Mouse (Mus musculus) intestine, embryonic 15.5 days (tissue): ENCODE measurements around the gene Slx4. TPM values are rescaled to one million over a fixed set of nuclear protein-coding genes. Genes with fewer than 3 reads are reported as not detected.
A peak's percentile ranks its signal among the peaks of the same experiment; 100 is the strongest.
"Not testable (repeated sequence)": the region's sequence is repeated elsewhere in the genome, so short reads cannot be mapped to it uniquely, and the experiment has no call there.

Experiments used
- ATAC-seq: fragments of 200-750 bp; cut with Nextera tagmentation; 2 replicates; pipeline ENCODE4 v1.8.0; 2017; ENCODE audit warnings: moderate TSS enrichment, moderate library complexity
- H3K27ac ChIP-seq: fragments of 300-500 bp; sonication (generic); 2 replicates; pipeline ENCODE4 v1.5.1; 2015; ENCODE audit warnings: mild to moderate bottlenecking, inconsistent platforms
- H3K27me3 ChIP-seq: fragments of 300-500 bp; sonication (generic); replicated peaks from 2 replicates; pipeline ENCODE4 v1.6.1; 2015; ENCODE audit warnings: inconsistent platforms
- H3K36me3 ChIP-seq: fragments of 300-500 bp; sonication (generic); 2 replicates; pipeline ENCODE4 v1.6.1; 2015; ENCODE audit warnings: inconsistent platforms
- H3K4me1 ChIP-seq: fragments of 300-500 bp; sonication (generic); replicated peaks from 2 replicates; pipeline ENCODE4 v1.6.1; 2015; ENCODE audit warnings: inconsistent platforms
- H3K4me2 ChIP-seq: fragments of 300-500 bp; sonication (generic); replicated peaks from 2 replicates; pipeline ENCODE4 v1.6.1; 2015; ENCODE audit warnings: mild to moderate bottlenecking, inconsistent platforms
- H3K4me3 ChIP-seq: fragments of 300-500 bp; sonication (generic); replicated peaks from 2 replicates; pipeline ENCODE4 v1.5.1; 2015; ENCODE audit warnings: inconsistent platforms
- H3K9ac ChIP-seq: fragments of 300-500 bp; sonication (generic); 2 replicates; pipeline ENCODE4 v1.6.1; 2015; ENCODE audit warnings: inconsistent platforms
- H3K9me3 ChIP-seq: fragments of 300-500 bp; sonication (generic); 2 replicates; pipeline ENCODE4 v1.6.1; 2016; ENCODE audit warnings: inconsistent platforms
- WGBS: fragments of 180-500 bp; shearing (Covaris S2); methylation state at CpG from one replicate; pipeline ENCODE4 v1.1.7; 2015; 5-methylcytosine and 5-hydroxymethylcytosine counted together
- polyA plus RNA-seq: library from polyadenylated mRNA; unstranded; fragments of >200 nt; fragmentation: Nextera tagmentation; extraction: Ambion mirVana; gene quantifications from 2 replicates; pipeline ENCODE4 v1.2.1, GENCODE M21; 2015

Gene Slx4
- polyA plus RNA-seq, 1 experiment from 2014 or later: 12.5 TPM

DNA sequence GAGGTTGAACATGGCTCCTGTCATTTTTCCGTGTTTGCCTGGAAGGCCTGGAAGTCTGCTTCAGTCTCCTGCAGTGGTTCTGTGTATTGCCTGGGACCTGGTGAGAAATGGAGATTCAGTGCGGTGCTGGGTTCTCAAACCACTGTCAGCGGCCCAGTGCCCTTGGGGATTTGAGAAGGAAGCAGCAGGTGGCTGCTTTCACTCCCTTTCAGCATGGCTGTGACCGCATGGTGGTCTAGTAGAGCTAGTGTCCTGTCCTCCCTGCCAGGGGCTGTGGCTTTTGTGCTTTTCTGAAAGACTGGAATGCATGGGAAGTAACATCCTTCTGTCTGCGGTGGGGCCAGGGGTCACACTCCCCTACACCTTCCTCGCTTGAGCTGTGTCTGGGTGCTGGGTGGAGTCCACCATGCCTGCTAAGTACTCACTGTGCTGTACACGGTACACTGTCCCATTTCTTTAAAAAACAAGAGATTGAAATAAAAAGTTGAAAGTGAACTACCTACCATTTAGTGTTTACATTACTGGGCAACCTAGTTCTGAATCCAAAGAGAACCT, 20.3 kb downstream of the Slx4 start:
- Histone ChIP-seq H3K27ac (no peak overlapping the region), H3K4me2 (no peak overlapping the region), H3K9me3 (no peaks in the 10 kb centered on the region), H3K4me3 (no peak overlapping the region), H3K27me3 (no peaks in the 10 kb centered on the region), H3K36me3 (peaks cover 79% of the 10 kb centered on the region), H3K9ac (no peak overlapping the region), H3K4me1 (no peaks in the 10 kb centered on the region)
- 86% methylated on average over 7 of the region's 7 CpGs for WGBS
- ATAC-seq: no peak

DNA sequence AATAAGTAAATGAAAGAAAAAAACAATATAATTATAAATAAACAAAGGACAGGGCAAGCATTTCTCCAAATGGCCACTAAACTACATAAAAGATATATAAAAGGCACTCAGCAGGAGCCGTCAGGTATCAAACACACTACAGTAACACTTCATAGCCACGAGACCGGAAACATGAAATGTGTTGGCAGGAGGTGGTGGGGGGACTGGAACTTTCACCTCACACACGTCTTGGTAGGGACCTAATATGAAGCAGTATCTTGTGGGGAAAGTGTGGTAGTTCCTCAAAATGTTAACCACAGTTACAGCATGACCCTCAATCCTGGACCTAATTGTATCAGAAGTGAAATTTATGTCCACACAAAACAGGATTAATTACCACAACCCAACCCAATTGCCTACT, 21.4 kb downstream of the Slx4 start:
- Histone ChIP-seq H3K4me3 (no peak overlapping the region), H3K27ac (no peak overlapping the region), H3K4me2 (no peak overlapping the region), H3K9me3 (no peaks in the 10 kb centered on the region), H3K4me1 (no peaks in the 10 kb centered on the region), H3K27me3 (no peaks in the 10 kb centered on the region), H3K9ac (no peak overlapping the region), H3K36me3 (peaks cover 69% of the 10 kb centered on the region)
- ATAC-seq: no peak
- 90% methylated on average over 4 of the region's 4 CpGs for WGBS

DNA sequence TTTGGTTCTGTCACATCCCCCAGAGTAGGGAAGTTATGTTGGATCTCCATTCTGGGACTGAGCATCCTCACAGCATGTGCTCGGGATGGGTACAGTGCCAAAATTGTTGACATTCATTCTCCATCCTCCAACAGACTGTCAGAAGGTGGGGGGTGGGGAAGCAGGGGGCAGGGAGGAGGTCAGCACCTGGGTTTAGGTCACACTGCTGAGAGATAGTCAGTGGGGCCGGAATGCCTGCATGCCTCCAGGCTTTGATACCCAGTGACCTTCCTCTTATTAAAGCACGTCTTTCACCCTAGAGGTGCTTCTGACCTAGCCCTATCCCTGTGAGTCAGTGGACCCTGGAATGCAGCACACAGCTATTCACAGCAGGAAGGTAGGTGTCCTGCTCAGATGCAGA, 26.9 kb downstream of the Slx4 start:
- H3K9me3 ChIP-seq: no peaks in the 10 kb centered on the region
- no peak for ATAC-seq
- peaks cover 29% of the 10 kb centered on the region for H3K36me3 ChIP-seq
- H3K9ac ChIP-seq: no peak overlapping the region
- 32% methylated on average over 3 of the region's 3 CpGs for WGBS
- H3K4me1 ChIP-seq: 0 out of 2 replicates have a peak, but pooled peaks cover 2% of the 10 kb centered on the region
- no peak overlapping the region for H3K4me2 ChIP-seq
- no peaks in the 10 kb centered on the region for H3K27me3 ChIP-seq
- no peak overlapping the region for H3K4me3 ChIP-seq
- no peak overlapping the region for H3K27ac ChIP-seq

DNA sequence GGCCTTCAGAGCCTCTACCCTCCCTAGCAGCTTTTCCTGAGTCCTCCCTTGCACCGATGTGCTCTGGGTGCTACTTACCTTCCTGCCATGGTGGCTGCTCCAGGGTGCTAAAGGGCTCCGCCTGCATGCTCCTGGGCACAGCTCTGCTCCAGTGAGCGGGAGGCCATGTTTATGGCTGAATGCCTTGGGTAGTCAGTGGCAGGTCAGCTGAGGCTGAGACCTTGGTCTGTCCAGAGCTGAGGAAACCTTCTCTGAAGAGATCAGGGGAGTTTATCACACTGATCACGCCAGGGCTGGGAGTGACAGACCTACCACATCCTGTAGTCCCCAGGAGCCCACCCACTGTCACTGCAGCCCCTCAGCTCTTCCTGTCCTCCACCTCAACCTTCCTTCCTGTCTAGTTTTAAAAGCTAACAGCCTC, 27.3 kb downstream of the Slx4 start, which contains the start of gene Nlrc3:
TSS of gene Nlrc3 (minus strand) at position 382 of the 421 bp plus-strand sequence.
- no peak within 1 kb of the TSS for H3K27ac ChIP-seq
- H3K4me1 ChIP-seq: 0 out of 2 replicates have a peak, but pooled peaks cover 2% of the 10 kb centered on the region
- no peaks in the 10 kb centered on the region for H3K9me3 ChIP-seq
- no peaks in the 10 kb centered on the region for H3K27me3 ChIP-seq
- peaks cover 26% of the 10 kb centered on the region for H3K36me3 ChIP-seq
- WGBS: 61% methylated on average over 4 of the region's 4 CpGs
- H3K4me2 ChIP-seq: no peak within 1 kb of the TSS
- no peak within 1 kb of the TSS for H3K9ac ChIP-seq
- peak; percentile 56 for ATAC-seq
- H3K4me3 ChIP-seq: no peak within 1 kb of the TSS

DNA sequence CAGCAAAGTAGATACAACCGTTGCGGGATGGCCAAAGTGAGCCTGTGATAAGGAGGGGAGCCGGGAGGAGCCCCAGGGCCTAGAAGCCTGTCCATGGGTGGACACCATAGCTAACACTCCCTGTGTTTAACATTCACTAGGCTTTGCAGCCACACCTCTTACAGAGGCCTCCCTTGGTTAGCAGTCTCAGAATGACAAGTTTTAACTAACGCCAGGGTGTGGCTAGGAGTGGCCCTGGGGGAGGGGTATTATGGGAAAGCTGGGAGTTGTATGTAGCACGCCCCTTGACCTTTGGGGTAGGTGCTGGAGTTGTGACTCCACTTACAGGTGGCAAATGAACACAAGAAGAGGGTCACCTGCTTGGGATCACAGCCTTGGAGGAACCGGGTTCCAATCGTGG, 27.9 kb downstream of the Slx4 start:
- no peak overlapping the region for H3K4me3 ChIP-seq
- no peak overlapping the region for H3K27ac ChIP-seq
- H3K9me3 ChIP-seq: no peaks in the 10 kb centered on the region
- 0 out of 2 replicates have a peak, but pooled peaks cover 2% of the 10 kb centered on the region for H3K4me1 ChIP-seq
- no peak overlapping the region for H3K9ac ChIP-seq
- peak; percentile 82 for ATAC-seq
- no peak overlapping the region for H3K4me2 ChIP-seq
- H3K36me3 ChIP-seq: peaks cover 21% of the 10 kb centered on the region
- H3K27me3 ChIP-seq: no peaks in the 10 kb centered on the region
- 73% methylated on average over 7 of the region's 7 CpGs for WGBS

DNA sequence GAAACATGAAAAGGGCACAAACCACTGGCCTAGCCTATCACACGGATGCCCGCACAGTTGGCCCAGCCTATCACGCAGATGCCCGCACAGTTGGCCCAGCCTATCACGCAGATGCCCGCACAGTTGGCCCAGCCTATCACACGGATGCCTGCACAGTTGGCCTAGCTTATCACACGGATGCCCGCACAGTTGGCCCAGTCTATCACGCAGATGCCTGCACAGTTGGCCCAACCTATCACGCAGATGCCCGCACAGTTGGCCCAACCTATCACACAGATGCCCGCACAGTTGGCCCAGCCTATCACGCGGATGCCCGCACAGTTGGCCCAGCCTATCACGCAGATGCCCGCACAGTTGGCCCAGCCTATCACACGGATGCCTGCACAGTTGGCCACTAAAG, 29.1 kb downstream of the Slx4 start:
- WGBS: 91% methylated on average over 19 of the region's 19 CpGs
- H3K4me3 ChIP-seq, H3K36me3 ChIP-seq, H3K9ac ChIP-seq, H3K4me2 ChIP-seq, H3K27ac ChIP-seq, H3K9me3 ChIP-seq, H3K4me1 ChIP-seq, H3K27me3 ChIP-seq, ATAC-seq: not testable (repeated sequence)

DNA sequence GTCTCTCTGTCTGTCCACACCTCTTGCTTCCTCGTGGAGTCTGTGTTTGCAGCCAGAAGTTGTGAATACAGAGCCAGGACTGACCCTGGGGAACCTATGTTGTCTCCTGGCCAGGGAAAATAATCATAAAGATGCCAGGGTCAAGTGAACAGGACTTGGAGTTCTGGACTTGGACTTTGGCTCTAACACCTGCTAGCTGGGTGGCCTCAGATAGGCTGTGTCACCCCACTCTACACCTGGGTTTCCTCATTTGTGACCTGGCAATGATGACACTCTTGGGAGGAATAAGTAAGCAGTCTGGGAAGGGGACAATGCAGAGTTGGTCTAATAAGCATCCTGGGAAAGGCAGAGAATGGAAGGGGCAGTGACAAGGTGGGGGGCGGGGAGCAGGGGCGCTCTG, 38.0 kb downstream of the Slx4 start:
- Histone ChIP-seq H3K27ac (no peak overlapping the region), H3K27me3 (no peaks in the 10 kb centered on the region), H3K36me3 (no peaks in the 10 kb centered on the region), H3K9me3 (no peaks in the 10 kb centered on the region), H3K9ac (no peak overlapping the region), H3K4me3 (no peak overlapping the region), H3K4me1 (no peaks in the 10 kb centered on the region), H3K4me2 (no peak overlapping the region)
- ATAC-seq: peak; percentile 85
- WGBS: 79% methylated on average over 3 of the region's 3 CpGs

DNA sequence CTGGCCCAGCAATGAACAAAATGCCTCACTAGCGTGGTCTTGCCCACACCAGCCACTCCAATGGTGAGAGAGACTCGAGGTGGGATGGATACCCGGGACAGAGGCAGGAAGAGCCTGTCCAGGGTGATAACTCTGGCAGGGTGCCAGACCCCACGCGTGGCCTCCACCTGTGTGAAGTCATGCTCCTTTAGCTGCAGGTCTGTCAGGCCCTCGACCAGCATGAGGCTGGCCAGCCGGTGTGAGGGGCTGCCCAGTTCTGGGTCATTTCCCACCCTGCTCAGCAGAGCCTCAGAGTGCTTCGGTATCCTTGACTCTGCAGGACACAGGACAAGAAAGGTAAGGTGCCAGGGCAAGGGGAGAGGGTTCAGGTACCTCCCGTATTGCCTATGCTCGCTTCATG, 38.6 kb downstream of the Slx4 start:
- H3K27ac ChIP-seq: no peak overlapping the region

DNA sequence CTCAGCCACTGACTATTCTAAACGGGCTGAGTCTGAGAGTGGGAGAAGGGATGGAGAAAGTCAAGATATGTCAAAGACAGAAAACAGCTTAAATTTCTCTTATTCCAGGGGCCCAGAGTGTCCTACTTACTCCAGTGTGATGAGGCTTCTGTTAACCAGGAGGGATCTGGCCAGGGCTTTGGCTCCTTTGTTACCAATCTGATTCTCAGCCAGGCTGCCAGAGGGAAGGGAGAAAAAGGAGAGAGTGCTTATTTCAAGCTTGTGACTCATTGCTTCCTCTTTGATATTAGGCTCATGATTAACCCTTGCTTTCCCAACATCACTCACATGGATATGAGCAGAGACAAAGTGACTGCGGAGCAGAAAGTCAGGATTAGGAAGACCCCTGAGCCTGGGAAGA, 44.3 kb downstream of the Slx4 start:
- no peaks in the 10 kb centered on the region for H3K27me3 ChIP-seq
- no peaks in the 10 kb centered on the region for H3K9me3 ChIP-seq
- no peak overlapping the region for H3K4me2 ChIP-seq
- WGBS: 55% methylated on average over 2 of the region's 2 CpGs
- H3K4me3 ChIP-seq: no peak overlapping the region
- ATAC-seq: no peak
- H3K36me3 ChIP-seq: no peaks in the 10 kb centered on the region
- H3K9ac ChIP-seq: no peak overlapping the region
- H3K4me1 ChIP-seq: no peaks in the 10 kb centered on the region
- no peak overlapping the region for H3K27ac ChIP-seq

More for the DNA sequence above, 38.6 kb downstream of the Slx4 start:
- Histone ChIP-seq H3K9ac (no peak overlapping the region), H3K27me3 (no peaks in the 10 kb centered on the region), H3K9me3 (no peaks in the 10 kb centered on the region), H3K36me3 (no peaks in the 10 kb centered on the region), H3K4me1 (no peaks in the 10 kb centered on the region), H3K4me2 (no peak overlapping the region), H3K4me3 (no peak overlapping the region)
- ATAC-seq: peak; percentile 37
- 74% methylated on average over 10 of the region's 10 CpGs for WGBS

DNA sequence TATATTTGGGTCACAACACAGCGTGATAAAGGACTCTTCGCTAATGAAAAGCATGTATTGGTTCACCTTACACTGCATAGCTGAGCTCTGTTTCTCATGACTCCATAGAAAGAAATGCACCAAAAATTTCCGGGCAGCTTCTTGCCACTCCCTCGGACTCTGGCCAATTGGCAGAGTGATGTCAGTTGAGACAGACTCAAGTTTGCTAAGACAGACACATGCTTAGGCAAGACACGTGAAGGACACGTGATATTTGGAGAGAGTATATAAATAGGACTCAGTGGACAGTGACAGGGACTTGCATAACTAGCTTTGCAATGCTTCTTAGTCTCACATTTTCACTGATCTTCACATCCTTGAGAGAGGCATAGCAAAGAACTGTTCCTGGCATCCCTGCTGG, 47.2 kb downstream of the Slx4 start:
- H3K4me2 ChIP-seq: no peak overlapping the region
- H3K36me3 ChIP-seq: no peaks in the 10 kb centered on the region
- no peaks in the 10 kb centered on the region for H3K4me1 ChIP-seq
- no peaks in the 10 kb centered on the region for H3K9me3 ChIP-seq
- ATAC-seq: no peak
- no peak overlapping the region for H3K4me3 ChIP-seq
- no peak overlapping the region for H3K9ac ChIP-seq
- no peak overlapping the region for H3K27ac ChIP-seq
- H3K27me3 ChIP-seq: no peaks in the 10 kb centered on the region
- 82% methylated on average over 6 of the region's 6 CpGs for WGBS

DNA sequence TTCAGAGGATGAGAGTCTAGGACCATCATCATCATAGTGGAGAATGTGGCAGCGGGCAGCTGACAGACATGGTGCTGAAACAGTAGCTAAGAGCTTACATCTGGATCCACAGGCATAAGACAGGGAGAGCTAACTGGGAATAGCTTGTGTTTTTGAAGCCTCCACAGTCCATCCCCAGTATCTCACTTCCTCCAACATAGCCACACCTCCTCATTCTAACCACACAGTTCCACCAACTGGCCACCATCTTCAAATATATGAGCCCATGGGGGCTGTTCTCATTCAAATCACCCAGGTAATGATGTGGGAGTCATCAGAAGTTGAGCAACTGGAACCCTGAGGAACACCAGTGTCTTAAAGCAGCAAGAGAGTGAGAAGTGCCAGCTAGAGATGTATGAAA, 52.4 kb downstream of the Slx4 start:
- H3K27ac ChIP-seq: no peak overlapping the region
- H3K4me2 ChIP-seq: no peak overlapping the region
- H3K4me3 ChIP-seq: no peak overlapping the region
- H3K9ac ChIP-seq: no peak overlapping the region
- H3K36me3 ChIP-seq: no peaks in the 10 kb centered on the region
- H3K4me1 ChIP-seq: no peaks in the 10 kb centered on the region
- WGBS: 86% methylated on average over 1 of the region's 1 CpGs
- no peaks in the 10 kb centered on the region for H3K27me3 ChIP-seq
- ATAC-seq: no peak
- no peaks in the 10 kb centered on the region for H3K9me3 ChIP-seq

DNA sequence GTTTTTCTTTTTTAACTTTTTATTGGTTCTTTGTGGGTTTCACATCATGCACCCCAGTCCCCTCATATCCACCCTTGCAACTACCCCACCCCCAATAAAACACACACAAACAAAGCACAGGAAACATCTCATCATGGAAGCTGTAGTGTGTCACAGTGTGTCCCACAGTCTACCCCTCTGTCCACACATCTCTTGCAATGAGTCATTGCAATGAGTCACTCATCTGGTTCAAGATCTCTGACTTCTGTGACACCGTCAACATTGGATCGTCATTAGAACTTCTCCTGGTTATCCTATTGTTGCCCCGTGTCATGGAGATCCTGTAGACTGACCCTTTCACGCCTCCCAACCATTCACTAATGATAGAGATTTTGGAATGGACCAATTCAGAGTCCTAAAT, 68.9 kb downstream of the Slx4 start:
- H3K9ac ChIP-seq: no peak overlapping the region
- WGBS: 90% methylated on average over 4 of the region's 4 CpGs
- no peak overlapping the region for H3K4me2 ChIP-seq
- H3K4me1 ChIP-seq: no peaks in the 10 kb centered on the region
- H3K36me3 ChIP-seq: peaks cover 20% of the 10 kb centered on the region
- H3K27ac ChIP-seq: no peak overlapping the region
- no peaks in the 10 kb centered on the region for H3K9me3 ChIP-seq
- H3K27me3 ChIP-seq: no peaks in the 10 kb centered on the region
- no peak for ATAC-seq
- H3K4me3 ChIP-seq: no peak overlapping the region

DNA sequence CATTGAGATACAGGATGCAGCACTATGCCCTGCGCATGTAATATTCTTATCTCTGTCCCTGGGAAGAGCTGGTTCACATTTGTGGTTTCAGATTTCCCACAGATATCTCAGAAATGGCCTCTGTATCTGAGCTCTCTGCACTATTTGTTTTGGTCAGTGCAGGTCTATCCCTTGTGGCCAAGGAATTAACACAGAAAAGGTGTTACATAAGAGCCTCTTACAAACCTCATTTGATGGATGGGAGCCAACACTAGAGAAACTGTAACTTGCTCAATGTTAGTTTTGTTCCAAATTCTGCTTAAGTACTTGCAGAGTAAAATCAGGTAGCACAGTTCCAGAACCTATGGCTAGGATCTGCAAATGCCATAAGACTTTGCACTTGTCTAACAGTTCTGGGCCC, 69.5 kb downstream of the Slx4 start:
- no peak overlapping the region for H3K27ac ChIP-seq
- no peaks in the 10 kb centered on the region for H3K9me3 ChIP-seq
- no peak overlapping the region for H3K4me3 ChIP-seq
- no peak for ATAC-seq
- no peaks in the 10 kb centered on the region for H3K4me1 ChIP-seq
- H3K4me2 ChIP-seq: no peak overlapping the region
- 96% methylated on average over 1 of the region's 1 CpGs for WGBS
- H3K36me3 ChIP-seq: peaks cover 18% of the 10 kb centered on the region
- no peak overlapping the region for H3K9ac ChIP-seq
- no peaks in the 10 kb centered on the region for H3K27me3 ChIP-seq
